Mouse (Mus musculus): Measurements from ENCODE around the gene Oxsr1. TPM values are rescaled to one million over a fixed set of nuclear protein-coding genes. Genes with fewer than 3 reads are reported as not detected.
"Not testable (repeated sequence)": the region's sequence is repeated elsewhere in the genome, so short reads cannot be mapped to it uniquely, and the experiment has no call there.

Gene Oxsr1
- total RNA-seq (2018; cell fraction: chromatin; rRNA removed): 10 to 100 TPM; 41.0 to 96.7 (median 68.0) TPM
- total RNA-seq (2018; cell fraction: cytosol; rRNA removed): 10 to 100 TPM; 17.4 to 27.4 (median 23.1) TPM
- 10 to 100 TPM; 35.2 to 86.1 (median 45.8) TPM for total RNA-seq (2018; cell fraction: nucleus; rRNA removed)
- polyA plus RNA-seq (2018): 16.4 to 22.2 TPM (median 20.9 TPM) in 3 replicates

DNA sequence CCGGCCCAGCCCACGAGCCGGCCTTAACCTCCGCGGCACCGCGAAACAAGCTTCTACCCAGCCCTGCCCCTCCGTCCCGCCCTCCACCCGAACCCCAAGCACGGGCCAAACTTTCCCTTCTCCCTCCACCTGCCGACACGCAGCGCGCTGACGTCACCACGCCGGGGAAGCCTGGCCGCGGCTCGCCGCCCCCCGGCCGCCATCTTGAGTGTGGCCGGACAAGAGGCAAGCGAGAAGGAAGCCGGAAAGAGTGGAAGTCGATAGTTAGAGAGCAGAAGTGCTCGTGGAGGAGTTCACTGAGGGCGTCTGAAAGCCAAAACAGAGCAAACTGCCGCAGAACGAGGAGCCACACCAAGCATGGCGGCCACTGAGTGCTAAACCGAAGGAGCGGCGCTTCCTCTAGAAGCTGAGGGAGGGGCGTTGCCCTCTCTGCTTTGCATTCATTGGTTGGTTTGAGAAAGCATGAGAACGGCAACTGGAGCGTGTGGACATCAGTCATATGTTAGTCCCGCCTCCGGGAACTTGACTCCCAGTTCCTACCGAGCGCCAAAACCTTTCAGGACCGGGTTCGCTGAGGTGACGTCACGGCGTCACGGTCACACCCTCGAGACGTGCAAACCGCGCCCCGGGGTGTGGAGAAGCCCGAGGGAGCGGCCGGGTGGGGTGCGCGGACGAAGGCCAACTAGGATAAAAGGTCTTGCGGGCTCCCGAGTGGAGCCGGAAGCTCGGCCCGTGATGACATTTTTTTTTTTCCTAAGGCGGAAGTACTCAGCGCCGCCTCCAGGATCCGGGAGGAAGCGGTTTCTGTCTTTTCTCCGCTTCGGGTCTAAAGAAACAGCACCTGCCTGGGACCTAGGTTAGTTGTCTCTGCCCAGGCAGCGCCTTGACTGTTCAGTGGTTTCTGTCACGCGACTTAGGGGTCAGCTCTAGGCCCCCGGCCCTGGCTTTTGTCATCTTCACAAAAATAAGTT is at the start of gene Oxsr1:
TSS of gene Oxsr1 (minus strand) at position 139 of the 971 bp plus-strand sequence.
- Histone ChIP-seq H3K79me2 (ENCODE audit: inconsistent target) (peaks cover 43% of the 10 kb centered on the region), H3K27ac (peak within 1 kb of the TSS; percentile 93), H3K36me3 (ENCODE audit: inconsistent target) (no peaks in the 10 kb centered on the region), H3K4me3 (ENCODE audit: inconsistent target) (peak within 1 kb of the TSS; percentile 78)
- WGBS (ENCODE audit: missing documents): under 1% methylated on average over 71 of the region's 76 CpGs

DNA sequence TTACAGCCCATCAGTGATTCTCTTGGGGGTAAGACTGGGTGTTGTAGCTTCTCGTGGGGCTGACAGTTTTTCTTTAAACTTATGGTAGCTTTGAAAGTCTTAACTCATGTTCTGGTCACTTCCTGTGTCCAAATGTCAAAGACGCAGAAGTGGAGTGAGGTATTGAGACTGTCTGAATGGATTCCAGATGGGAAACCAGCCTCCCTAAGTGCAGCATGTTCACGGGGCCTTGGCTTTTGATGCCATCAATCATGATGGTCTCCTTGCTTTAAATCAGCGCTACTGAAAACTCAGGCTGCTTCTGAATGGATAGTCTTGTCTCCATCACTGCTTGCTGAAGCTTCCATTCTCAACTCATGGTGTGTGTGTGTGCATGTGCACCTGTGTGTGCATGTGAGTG is 49.0 kb upstream of the Oxsr1 start:
- H3K79me2 ChIP-seq (ENCODE audit: inconsistent target): no peaks in the 10 kb centered on the region
- no peak overlapping the region for H3K4me3 ChIP-seq (ENCODE audit: inconsistent target)
- WGBS (ENCODE audit: missing documents): 91% methylated on average over 4 of the region's 4 CpGs
- no peaks in the 10 kb centered on the region for H3K36me3 ChIP-seq (ENCODE audit: inconsistent target)
- H3K27ac ChIP-seq: no peak overlapping the region

DNA sequence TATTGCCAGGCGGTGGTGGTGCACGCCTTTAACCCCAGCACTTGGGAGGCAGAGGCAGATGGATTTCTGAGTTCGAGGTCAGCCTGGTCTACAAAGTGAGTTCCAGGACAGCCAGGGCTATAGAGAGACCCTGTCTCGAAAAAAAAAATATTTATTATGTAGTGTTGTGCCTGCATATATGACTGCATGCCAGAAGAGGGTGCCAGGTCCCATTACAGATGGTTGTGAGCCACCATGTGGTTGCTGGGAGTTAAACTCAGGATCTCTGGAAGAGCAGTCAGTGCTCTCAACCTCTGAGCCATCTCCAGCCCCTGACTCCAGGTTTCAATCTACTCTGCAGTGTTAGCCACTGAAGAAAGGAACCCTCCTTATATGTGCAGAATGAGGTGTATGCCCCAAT is 48.5 kb upstream of the Oxsr1 start:
- H3K79me2 ChIP-seq (ENCODE audit: inconsistent target); H3K27ac ChIP-seq; H3K4me3 ChIP-seq (ENCODE audit: inconsistent target); H3K36me3 ChIP-seq (ENCODE audit: inconsistent target): not testable (repeated sequence)
- whole genome bisulfite sequencing (ENCODE audit: missing documents): 84% methylated on average over 4 of the region's 4 CpGs

DNA sequence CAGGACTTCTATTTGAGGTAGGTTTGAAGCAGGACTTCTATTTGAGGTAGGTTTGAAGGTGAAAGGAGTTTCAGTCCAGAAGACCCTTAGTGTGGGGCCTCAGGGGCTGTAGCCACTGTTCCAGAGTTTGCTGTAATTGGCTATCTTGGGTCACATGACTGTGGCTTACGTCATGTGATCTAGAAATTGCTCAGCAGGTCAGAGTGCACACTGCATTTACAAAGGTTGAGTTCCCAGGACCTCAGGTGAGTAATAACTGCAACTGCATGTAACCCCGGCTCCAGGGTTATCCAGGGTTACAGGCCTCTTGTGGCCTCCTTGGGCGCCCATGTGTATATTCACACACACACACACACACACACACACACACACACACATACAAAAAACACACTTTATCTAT is 46.1 kb upstream of the Oxsr1 start:
- H3K27ac ChIP-seq: no peak overlapping the region
- no peaks in the 10 kb centered on the region for H3K79me2 ChIP-seq (ENCODE audit: inconsistent target)
- no peak overlapping the region for H3K4me3 ChIP-seq (ENCODE audit: inconsistent target)
- H3K36me3 ChIP-seq (ENCODE audit: inconsistent target): no peaks in the 10 kb centered on the region
- WGBS (ENCODE audit: missing documents): 97% methylated on average over 3 of the region's 3 CpGs

DNA sequence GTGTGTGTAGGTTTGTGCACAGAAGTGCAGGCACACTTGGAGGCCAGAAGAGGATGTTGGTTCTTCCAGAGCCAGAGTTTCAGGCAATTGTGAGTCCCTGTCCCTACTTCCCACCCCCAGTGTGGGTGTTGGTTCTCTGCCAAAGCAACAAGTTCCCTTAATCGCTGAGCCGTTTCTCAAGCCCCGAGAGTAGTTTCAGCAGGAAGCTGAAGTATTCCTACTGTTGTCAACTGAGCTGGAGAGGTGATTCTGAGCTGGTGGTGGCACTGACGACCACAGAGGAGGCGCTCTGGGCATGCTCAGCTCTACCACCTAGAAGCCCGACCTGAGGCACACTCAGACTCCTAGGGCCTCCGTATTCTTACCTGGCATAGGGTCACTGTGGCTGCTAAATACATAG is 43.1 kb upstream of the Oxsr1 start, which contains the start of gene Slc22a14:
TSS of gene Slc22a14 (minus strand) at position 270 of the 400 bp plus-strand sequence.
- no peak within 1 kb of the TSS for H3K27ac ChIP-seq
- 8% methylated on average over 7 of the region's 7 CpGs for WGBS (ENCODE audit: missing documents)
- no peak within 1 kb of the TSS for H3K4me3 ChIP-seq (ENCODE audit: inconsistent target)
- no peaks in the 10 kb centered on the region for H3K79me2 ChIP-seq (ENCODE audit: inconsistent target)
- H3K36me3 ChIP-seq (ENCODE audit: inconsistent target): no peaks in the 10 kb centered on the region

DNA sequence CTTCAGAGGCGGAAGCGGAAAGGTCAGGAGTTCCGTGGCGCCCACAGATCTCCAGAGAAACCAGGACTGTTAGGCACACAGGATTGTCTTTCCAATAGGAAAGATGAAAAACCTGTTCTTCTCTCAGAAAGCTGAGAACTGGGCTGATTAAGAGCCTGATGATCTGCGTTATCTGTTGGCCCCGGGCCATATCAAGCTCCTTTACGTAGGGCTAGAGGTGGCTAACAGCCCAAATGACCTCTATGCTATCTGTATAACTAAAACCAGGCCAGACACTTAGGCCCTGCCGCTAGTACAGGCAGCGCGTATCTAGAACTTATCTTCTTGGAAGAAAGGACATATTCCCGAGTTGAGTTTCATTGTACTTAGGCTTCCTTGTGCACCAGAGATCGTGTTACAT is 41.0 kb upstream of the Oxsr1 start:
- Histone ChIP-seq H3K4me3 (ENCODE audit: inconsistent target) (no peak overlapping the region), H3K27ac (no peak overlapping the region), H3K36me3 (ENCODE audit: inconsistent target) (no peaks in the 10 kb centered on the region), H3K79me2 (ENCODE audit: inconsistent target) (no peaks in the 10 kb centered on the region)
- 96% methylated on average over 12 of the region's 12 CpGs for WGBS (ENCODE audit: missing documents)

DNA sequence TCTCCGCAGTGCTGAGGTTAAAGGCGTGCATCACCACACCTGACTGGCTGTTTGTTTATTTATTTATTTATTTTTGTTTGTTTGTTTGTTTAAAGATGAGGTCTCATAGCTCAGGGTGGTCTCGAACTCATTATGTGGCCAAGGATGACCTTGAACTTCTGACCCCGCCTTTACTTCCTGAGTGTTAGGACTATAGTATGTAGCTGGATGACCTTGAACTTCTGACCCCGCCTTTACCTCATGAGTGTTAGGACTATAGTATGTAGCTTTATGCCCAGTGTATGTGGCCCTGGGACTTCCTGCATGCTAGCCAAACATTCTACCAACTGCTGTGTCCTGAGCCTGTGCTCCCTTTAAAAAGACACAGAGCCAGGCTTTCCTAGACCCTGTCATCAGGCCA is 39.2 kb upstream of the Oxsr1 start:
- H3K27ac ChIP-seq: no peak overlapping the region
- 100% methylated on average over 3 of the region's 5 CpGs for WGBS (ENCODE audit: missing documents)
- no peaks in the 10 kb centered on the region for H3K79me2 ChIP-seq (ENCODE audit: inconsistent target)
- H3K4me3 ChIP-seq (ENCODE audit: inconsistent target): no peak overlapping the region
- H3K36me3 ChIP-seq (ENCODE audit: inconsistent target): no peaks in the 10 kb centered on the region

DNA sequence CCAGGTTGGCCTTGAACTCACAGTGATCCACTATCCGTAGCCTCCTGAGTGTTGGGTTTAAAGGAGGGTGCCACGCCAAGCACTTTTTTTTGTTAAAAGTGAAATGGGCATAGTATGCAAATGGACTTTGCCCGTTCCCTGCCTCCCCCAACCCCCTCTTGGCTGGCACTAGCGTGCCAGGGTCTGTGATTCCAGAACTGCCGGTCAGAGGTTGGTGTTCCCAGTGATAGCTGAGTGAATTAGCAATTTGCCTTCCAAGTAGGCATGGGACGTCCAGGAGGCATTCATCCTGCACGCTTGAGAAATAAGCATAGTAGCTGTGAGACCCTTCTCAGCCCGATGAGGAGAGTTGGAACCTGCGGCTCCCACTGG is 35.8 kb upstream of the Oxsr1 start:
- peak overlapping the region; percentile 45 for H3K4me3 ChIP-seq (ENCODE audit: inconsistent target)
- no peak overlapping the region for H3K27ac ChIP-seq
- WGBS (ENCODE audit: missing documents): 55% methylated on average over 9 of the region's 9 CpGs
- no peaks in the 10 kb centered on the region for H3K36me3 ChIP-seq (ENCODE audit: inconsistent target)
- no peaks in the 10 kb centered on the region for H3K79me2 ChIP-seq (ENCODE audit: inconsistent target)

DNA sequence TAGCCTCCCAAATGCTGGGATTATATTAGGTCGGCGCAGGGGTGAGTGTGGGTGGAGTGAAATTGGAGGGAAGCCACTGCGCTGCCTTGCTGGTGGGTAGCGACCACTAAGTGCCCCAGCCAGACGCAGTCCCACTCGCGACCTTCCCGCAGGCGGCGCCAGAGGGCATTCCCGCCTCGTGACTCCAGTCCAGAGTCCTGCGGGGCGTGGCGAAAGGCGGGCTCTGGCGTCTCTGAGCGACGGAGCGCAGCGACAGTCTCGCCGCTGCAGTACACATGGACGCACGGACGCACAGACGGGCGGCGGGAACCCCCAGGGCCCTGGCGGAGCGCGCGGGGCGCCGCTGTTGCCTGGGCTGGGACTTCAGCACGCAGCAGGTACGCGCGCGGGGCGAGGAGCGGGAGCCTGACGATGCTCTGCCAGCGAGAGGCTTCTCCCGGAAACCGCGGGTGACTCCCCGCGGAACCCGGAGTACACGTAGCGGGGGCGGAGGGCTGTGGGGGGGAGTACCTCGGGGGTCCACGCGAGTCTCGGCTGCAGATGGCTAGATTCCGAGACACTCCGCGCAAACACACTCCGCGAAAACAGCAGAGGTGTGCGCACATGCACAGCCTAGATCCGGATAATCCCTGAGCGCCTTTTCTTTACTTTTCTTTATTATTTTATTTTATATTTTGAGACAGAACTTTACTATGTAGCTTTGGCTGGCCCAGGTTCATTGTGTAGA is 35.3 kb upstream of the Oxsr1 start, which contains the start of gene Xylb:
TSS of gene Xylb (plus strand) at position 51 of the 727 bp plus-strand sequence.
- H3K36me3 ChIP-seq (ENCODE audit: inconsistent target): no peaks in the 10 kb centered on the region
- H3K27ac ChIP-seq: no peak within 1 kb of the TSS
- H3K4me3 ChIP-seq (ENCODE audit: inconsistent target): peak within 1 kb of the TSS; percentile 45
- no peaks in the 10 kb centered on the region for H3K79me2 ChIP-seq (ENCODE audit: inconsistent target)
- 2% methylated on average over 65 of the region's 65 CpGs for WGBS (ENCODE audit: missing documents)

DNA sequence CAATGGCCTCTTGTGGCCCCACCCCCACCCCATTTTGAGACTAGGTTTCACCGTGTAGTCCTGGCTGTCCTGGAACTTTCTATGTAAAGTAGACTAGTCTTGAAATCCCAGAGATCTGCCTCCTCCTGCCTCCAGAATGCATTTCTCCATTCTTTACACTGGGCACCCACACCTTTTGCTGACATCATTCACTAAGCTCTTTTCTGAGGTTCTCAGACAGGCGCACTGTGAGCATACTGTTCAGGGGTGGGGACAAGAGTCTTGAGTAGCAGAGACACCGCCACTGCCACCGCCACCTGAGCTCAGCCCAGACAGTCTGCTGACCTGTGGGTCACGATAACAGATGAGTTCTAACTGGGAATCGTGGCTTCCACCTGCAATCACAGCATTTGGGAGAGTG is 33.7 kb upstream of the Oxsr1 start:
- peaks cover 5% of the 10 kb centered on the region; the same call in 1 of the 2 replicates for H3K36me3 ChIP-seq (ENCODE audit: inconsistent target)

DNA sequence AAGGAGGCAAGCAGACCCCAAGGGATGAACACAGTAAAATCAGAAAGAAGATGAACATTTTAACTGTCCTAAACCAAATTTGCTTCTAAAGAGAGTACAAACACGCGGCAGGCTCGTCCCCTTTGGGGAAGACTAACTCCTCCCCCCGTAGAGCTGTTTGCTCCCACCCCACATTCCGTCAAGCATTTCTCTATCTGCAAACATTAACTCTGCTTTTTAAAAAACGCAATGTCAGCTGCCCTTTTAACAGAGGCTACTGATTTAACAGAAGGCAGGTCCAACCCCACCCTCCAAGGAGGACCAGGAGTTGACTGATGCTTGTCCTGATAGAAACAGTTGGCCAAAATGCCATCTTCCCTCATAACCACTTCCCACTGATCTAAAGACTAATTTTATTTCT is 31.7 kb upstream of the Oxsr1 start:
- Histone ChIP-seq H3K79me2 (ENCODE audit: inconsistent target) (no peaks in the 10 kb centered on the region), H3K36me3 (ENCODE audit: inconsistent target) (peaks cover 16% of the 10 kb centered on the region; the same call in 1 of the 2 replicates), H3K27ac (no peak overlapping the region), H3K4me3 (ENCODE audit: inconsistent target) (no peak overlapping the region)
- WGBS (ENCODE audit: missing documents): 94% methylated on average over 6 of the region's 6 CpGs

More for the DNA sequence above, 33.7 kb upstream of the Oxsr1 start:
- WGBS (ENCODE audit: missing documents): 96% methylated on average over 6 of the region's 6 CpGs
- Histone ChIP-seq H3K79me2 (ENCODE audit: inconsistent target) (no peaks in the 10 kb centered on the region), H3K4me3 (ENCODE audit: inconsistent target) (no peak overlapping the region), H3K27ac (no peak overlapping the region)

DNA sequence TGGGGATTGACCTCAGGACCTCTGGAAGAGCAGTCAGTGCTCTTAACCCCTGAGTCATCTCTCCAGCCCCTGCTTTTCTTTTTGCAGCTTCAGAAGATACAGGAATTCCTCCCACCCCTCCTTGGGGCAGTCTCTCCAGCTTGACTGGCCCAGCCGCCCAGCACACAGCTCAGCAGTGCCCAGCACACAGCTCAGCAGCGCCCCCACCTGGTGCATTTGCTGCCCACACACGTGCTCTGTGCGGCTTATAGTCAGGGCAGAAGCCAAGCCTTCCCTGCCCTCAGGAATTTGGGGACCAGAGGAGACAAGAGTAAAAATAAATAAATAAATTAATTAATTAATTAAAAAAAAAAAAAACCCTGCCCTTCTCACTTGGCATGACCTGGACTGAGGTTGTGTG is 29.8 kb upstream of the Oxsr1 start:
- WGBS (ENCODE audit: missing documents): 38% methylated on average over 4 of the region's 4 CpGs
- Histone ChIP-seq H3K79me2 (ENCODE audit: inconsistent target) (no peaks in the 10 kb centered on the region), H3K36me3 (ENCODE audit: inconsistent target) (peaks cover 32% of the 10 kb centered on the region), H3K27ac (no peak overlapping the region), H3K4me3 (ENCODE audit: inconsistent target) (no peak overlapping the region)

DNA sequence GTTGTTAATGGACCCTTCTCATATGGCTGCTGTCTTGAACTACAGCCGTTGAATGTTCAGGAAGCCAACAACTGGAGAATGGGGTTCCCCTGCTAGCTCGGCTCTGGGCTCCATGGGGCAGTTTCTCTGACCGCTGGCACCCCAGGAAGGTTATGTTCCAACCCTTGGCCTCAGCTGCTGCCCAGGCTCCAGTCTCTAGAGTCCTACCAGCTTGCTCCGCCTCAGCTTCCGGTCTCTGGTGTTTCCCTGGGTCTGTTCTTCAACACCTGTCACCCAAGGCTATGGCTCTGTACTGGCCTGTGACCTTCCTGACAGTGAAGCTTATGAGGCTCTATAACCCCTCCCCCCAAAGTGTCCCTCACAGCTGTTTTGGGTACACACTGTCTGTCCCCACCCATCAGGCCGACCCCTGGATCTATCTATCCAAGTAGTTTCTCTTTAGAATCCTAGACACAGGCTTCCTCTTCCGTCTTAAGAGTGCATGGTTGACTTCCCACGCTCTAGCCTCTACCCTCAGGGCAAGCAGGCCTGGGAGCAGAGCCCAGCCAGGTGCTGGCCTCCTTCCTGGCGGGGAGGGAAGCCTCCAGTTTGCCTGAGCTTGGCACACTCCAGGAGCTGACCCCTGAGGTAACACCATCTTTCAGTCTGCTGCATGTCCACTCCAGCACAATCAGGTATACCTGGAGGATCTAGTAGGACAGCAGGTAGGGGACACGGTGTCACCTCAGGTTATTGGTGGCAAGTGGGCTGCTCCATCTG is 28.9 kb upstream of the Oxsr1 start:
- no peak overlapping the region for H3K27ac ChIP-seq
- H3K4me3 ChIP-seq (ENCODE audit: inconsistent target): no peak overlapping the region
- H3K79me2 ChIP-seq (ENCODE audit: inconsistent target): no peaks in the 10 kb centered on the region
- WGBS (ENCODE audit: missing documents): 89% methylated on average over 10 of the region's 10 CpGs
- peaks cover 41% of the 10 kb centered on the region for H3K36me3 ChIP-seq (ENCODE audit: inconsistent target)

DNA sequence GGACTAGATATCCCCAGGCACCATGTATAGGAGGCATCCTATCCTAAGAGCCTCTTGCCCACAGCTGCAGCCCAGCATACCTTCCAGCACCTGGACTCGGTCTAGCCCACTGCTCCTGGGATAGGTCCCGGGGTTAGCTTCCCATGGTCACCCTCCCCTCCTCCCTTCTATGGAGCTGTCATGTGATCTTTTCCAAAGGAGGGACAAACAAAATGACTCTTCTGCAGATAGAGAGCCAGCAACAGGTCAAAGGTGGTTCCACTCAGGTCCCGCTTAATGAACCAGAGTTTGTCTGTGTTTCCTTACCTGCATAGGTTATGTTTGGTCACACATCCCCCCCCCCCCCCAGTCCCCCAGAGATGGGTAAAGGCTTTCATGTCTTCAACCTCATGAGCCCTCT is 28.3 kb upstream of the Oxsr1 start:
- WGBS (ENCODE audit: missing documents): 100% methylated on average over 3 of the region's 3 CpGs
- H3K27ac ChIP-seq: no peak overlapping the region
- H3K79me2 ChIP-seq (ENCODE audit: inconsistent target): no peaks in the 10 kb centered on the region
- no peak overlapping the region for H3K4me3 ChIP-seq (ENCODE audit: inconsistent target)
- peaks cover 47% of the 10 kb centered on the region for H3K36me3 ChIP-seq (ENCODE audit: inconsistent target)

Measured in macrophage (primary cell).